Mouse (Mus musculus): ENCODE measurements around the gene Sag. TPM values are rescaled to one million over a fixed set of nuclear protein-coding genes. Genes with fewer than 3 reads are reported as not detected.
"Not testable (repeated sequence)": the region's sequence is repeated elsewhere in the genome, so short reads cannot be mapped to it uniquely, and the experiment has no call there.

Sag gene
- total RNA-seq, 2 experiments from 2014 or later: 0.20 to 0.39 TPM

DNA sequence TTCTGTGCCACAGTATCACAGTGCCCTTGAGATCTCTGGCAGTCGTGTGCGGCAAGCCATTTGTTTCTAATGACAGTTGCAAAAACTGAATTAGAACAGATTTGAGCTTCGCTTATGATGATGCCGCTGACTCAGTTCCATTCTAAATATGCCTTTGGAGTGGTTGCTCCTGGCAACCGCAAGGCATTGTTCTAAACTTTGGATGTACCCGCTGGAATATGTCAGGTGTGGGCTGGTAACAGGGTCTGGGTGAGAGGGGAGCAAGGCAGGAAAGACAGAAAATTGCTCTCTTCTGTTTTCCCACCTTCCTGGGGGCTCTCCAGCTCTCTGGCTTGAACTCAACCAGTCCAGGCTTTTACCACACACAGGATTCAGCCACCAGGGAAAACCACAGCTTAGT lies 9.7 kb downstream of the Sag start:
- DNase-seq (ENCODE audit: low spot score): no peak

DNA sequence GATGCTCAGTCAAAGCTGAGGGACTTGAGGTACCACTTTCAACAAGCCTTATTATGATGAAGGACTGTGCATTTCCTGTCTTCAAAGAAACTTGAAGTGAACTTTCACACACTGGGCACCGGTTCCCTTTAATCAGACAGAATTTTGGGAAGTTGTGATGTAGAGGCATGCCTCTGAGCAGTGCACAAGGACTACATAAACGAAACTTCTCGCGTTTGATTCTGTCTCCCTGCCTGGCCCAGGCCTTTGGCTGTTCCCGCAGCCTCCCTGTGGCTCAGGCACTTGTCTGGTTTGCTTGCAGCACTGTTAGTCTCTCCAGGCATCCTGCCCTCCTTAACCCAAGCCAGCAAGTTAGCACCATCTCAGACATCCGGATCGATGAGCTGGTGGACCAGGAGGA lies 10.2 kb downstream of the Sag start:
- no peak for DNase-seq (ENCODE audit: low spot score)
- intact Hi-C loops (cut with DNase I): no loop called here

More for the DNA sequence above, 9.7 kb downstream of the Sag start:
- intact Hi-C loops (cut with DNase I): no loop called here

GRCm38 (mm10) chr1:87824420-87824995 lies 21.0 kb downstream of the Sag start:
- intact Hi-C loops (cut with DNase I): no loop called here
- no peak for DNase-seq (ENCODE audit: low spot score)

- DNase-seq (ENCODE audit: low spot score): no peak
- intact Hi-C loops (cut with DNase I): no loop called here
Observed at GRCm38 (mm10) chr1:87825281-87825680, 21.8 kb downstream of the Sag start.

- DNase-seq (ENCODE audit: low spot score): no peak
- intact Hi-C loops (cut with DNase I): loop anchor here (2.0 kb wide), 1 partner anchor 27 kb away; the partner anchor contains the start of gene Dgkd
Observed at GRCm38 (mm10) chr1:87825991-87826390, 22.5 kb downstream of the Sag start.

- intact Hi-C loops (cut with DNase I): loop anchor here (2.0 kb wide), 1 partner anchor 26 kb away; the partner anchor contains the start of gene Dgkd
Observed at GRCm38 (mm10) chr1:87826474-87826873, 23.0 kb downstream of the Sag start.

GRCm38 (mm10) chr1:87827476-87827875 lies 24.0 kb downstream of the Sag start:
- intact Hi-C loops (cut with DNase I): loop anchor here (2.0 kb wide), 1 partner anchor 25 kb away; the partner anchor contains the start of gene Dgkd
- not testable (repeated sequence) for DNase-seq (ENCODE audit: low spot score)

More at GRCm38 (mm10) chr1:87826474-87826873, 23.0 kb downstream of the Sag start:
- DNase-seq (ENCODE audit: low spot score): no peak

DNA sequence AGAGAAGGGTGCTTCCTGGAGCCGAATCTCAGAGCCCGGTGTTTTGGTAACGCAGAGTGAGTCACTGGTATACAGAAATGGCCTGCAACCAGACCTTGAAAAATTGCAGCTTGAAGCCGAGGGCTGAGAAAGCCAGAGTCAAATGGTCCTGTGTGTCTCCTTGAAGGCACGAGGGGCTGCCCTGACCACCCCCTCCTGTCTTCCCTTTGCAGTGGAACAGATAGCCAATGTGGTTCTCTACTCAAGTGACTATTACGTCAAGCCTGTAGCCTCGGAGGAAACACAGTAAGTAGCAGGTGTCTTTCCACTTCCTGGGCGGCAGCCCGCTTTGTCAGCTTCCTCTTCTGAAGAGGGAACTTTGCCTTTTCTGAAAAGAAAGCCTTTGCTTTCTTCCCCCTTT lies 24.7 kb downstream of the Sag start:
- intact Hi-C loops (cut with DNase I): no loop called here
- peak; percentile 33 for DNase-seq (ENCODE audit: low spot score)

- DNase-seq (ENCODE audit: low spot score): no peak
- intact Hi-C loops (cut with DNase I): no loop called here
Observed at GRCm38 (mm10) chr1:87828926-87829580, 25.6 kb downstream of the Sag start.

GRCm38 (mm10) chr1:87829621-87830211 lies 26.2 kb downstream of the Sag start:
- intact Hi-C loops (cut with DNase I): no loop called here
- DNase-seq (ENCODE audit: low spot score): no peak

DNA sequence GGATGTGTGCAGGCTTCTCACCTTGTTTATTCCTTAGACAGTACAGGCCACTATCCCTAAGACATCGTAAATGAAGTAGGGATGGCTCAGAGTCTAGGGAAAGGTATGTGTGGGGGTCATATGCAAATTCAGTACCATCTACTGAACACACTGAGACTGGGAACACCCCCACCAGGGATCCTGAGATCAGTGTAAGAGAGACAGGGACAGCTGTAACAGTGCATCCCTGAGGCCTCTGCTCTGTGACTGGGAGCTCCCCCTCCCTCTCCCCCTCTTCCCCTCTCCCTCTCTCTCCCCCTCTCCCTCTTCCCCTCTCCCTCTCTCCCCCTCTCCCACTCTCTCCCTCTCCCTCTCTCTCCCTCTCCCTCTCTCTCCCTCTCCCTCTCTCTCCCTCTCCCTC lies 33.0 kb downstream of the Sag start:
- intact Hi-C loops (cut with DNase I): no loop called here
- DNase-seq (ENCODE audit: low spot score): no peak

GRCm38 (mm10) chr1:87837018-87837417 lies 33.5 kb downstream of the Sag start:
- DNase-seq (ENCODE audit: low spot score): no peak
- intact Hi-C loops (cut with DNase I): no loop called here

- intact Hi-C loops (cut with DNase I): no loop called here
- DNase-seq (ENCODE audit: low spot score): no peak
Observed at GRCm38 (mm10) chr1:87840411-87841208, 37.1 kb downstream of the Sag start.

- intact Hi-C loops (cut with DNase I): no loop called here
Observed at GRCm38 (mm10) chr1:87846801-87847474, 43.5 kb downstream of the Sag start.

GRCm38 (mm10) chr1:87847475-87848168 lies 44.1 kb downstream of the Sag start:
- DNase-seq (ENCODE audit: low spot score): no peak
- intact Hi-C loops (cut with DNase I): no loop called here

More at GRCm38 (mm10) chr1:87846801-87847474, 43.5 kb downstream of the Sag start:
- no peak for DNase-seq (ENCODE audit: low spot score)

DNA sequence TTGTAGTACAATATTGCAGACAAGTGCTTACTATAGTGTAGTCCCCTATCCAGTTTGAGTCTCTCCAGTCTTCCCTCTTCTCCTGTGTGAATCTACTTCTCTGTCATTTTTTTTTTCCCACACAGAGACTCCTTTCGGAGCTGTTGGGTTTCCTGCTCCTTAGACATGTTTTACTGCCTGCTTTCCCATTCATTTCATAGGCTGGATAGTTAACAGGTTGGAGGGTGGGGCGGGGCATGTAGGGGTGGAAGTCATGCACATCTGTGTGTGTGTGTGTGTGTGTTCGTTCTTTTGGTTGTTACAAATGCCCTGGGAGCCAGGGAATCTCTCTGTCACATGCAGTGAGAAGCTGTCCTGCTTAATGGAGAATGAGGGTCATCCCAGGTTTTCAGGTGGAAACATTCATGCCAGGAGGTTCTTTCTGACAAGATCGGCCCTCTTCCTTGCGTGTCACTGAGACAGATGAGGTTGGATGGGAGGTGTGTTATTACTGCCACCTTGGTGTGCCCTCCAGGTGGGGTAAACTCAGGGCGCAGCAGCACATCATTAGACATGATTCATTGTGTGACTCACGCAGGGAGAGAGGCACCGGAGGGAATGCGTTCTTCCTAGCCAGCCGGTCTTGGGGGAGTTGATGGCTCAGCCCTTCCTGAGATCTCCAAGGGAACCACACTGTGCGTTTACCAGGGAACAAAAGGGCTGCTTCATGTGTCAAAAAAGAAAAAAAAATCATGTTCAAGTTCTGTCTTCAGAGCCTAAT lies 44.9 kb downstream of the Sag start:
- intact Hi-C loops (cut with DNase I): no loop called here
- no peak for DNase-seq (ENCODE audit: low spot score)

GRCm38 (mm10) chr1:87849278-87849677 lies 45.8 kb downstream of the Sag start:
- DNase-seq (ENCODE audit: low spot score): no peak
- intact Hi-C loops (cut with DNase I): no loop called here

- intact Hi-C loops (cut with DNase I): loop anchor here (5.0 kb wide), 1 partner anchor 61 kb away; no protein-coding TSS in a partner anchor
- no peak for DNase-seq (ENCODE audit: low spot score)
Observed at GRCm38 (mm10) chr1:87851344-87851743, 47.9 kb downstream of the Sag start.

All from heart, postnatal 25 days (tissue).